Mouse (Mus musculus): ENCODE results near the gene Clstn2.

DNA sequence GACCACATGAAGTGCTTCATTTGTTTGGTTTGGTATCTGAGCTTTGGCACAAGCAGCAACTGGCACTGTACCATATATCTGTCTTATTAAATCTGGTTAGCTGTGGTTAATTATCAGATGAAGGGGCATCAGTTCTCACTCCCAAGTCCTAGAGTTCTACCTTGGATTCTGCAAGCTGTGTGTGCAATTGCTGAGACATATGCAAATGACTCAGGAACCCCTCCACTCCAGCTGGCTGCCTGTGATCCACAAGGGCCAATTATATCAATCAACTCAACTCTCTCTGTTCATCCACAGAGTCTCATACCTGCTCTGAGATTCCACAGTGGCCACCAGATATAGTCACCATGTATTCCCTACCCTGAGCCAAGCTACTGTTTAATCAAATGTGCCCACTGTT is 315.3 kb downstream of the Clstn2 start:
- TF ChIP-seq GATA1 (IDR thresholded peaks at IDR 0.05; ENCODE audit: borderline replicate concordance, low read length) (no peak), CTCF (IDR thresholded peaks at IDR 0.05; ENCODE audit: low read depth, low read length) (no peak)
